Mouse (Mus musculus) small intestine, adult 2 months (tissue): Measurements from ENCODE around the gene Ccdc6.

ENCODE experiments used
- CTCF ChIP-seq: fragments of 200-500 bp; IDR thresholded peaks from 2 replicates; pipeline ENCODE4 v1.5.1; 2012; ENCODE audit warnings: low read depth, mild to moderate bottlenecking, control low read depth, inconsistent platforms, low read length, moderate library complexity, mixed read lengths; ENCODE audit not compliant: insufficient replicate concordance, insufficient read length; ENCODE audit errors: extremely low read depth
- POLR2A ChIP-seq: fragments of 200-500 bp; IDR thresholded peaks from 2 replicates; pipeline ENCODE4 v1.6.1; 2012; ENCODE audit warnings: low read depth, mild to moderate bottlenecking, control low read depth, inconsistent platforms, low read length, moderate library complexity

- TF ChIP-seq CTCF (no peak), POLR2A (no peak)
Observed at GRCm38 (mm10) chr10:70120671-70121405, 23.9 kb downstream of the Ccdc6 start.
